Mouse (Mus musculus) MEL (cell line): ENCODE data around the gene Hacd2. TPM values are rescaled to one million over a fixed set of nuclear protein-coding genes. Genes with fewer than 3 reads are reported as not detected.

Experiments
- DNase-seq: peaks from one replicate; pipeline ENCODE4 v3.0.0; 2011; ENCODE audit warnings: low read depth, low spot score
- H3K27ac ChIP-seq: 2 replicates; pipeline ENCODE4 v1.5.1; 2012; ENCODE audit warnings: low read depth, mild to moderate bottlenecking, control low read depth, low read length, moderate library complexity; ENCODE audit not compliant: control insufficient read depth
- H3K27me3 ChIP-seq, 2 experiments: fragments of 150-350 bp in 1 of 2; sonication (generic) in 1 of 2; 2 replicates each; pipeline ENCODE4 v1.6.1; 2012; ENCODE audit warnings: low read length in 2 of 2, mild to moderate bottlenecking in 2 of 2, improper control_type of control experiment in 1 of 2, moderate library complexity in 1 of 2; ENCODE audit not compliant: insufficient read depth in 2 of 2, control insufficient read depth in 1 of 2
- H3K36me3 ChIP-seq, 2 experiments: 2 replicates each; pipeline ENCODE4 v1.6.1; 2012 to 2014; ENCODE audit warnings: low read length in 2 of 2, improper control_type of control experiment in 1 of 2, inconsistent platforms in 1 of 2, mild to moderate bottlenecking in 1 of 2; ENCODE audit not compliant: insufficient read depth in 2 of 2, control insufficient read depth in 1 of 2
- H3K4me1 ChIP-seq, 2 experiments: fragments of 150-350 bp in 1 of 2; sonication (generic) in 1 of 2; 2 replicates each; pipeline ENCODE4 v1.6.1; 2012; ENCODE audit warnings: low read length in 2 of 2, improper control_type of control experiment in 1 of 2, mild to moderate bottlenecking in 1 of 2; ENCODE audit not compliant: insufficient read depth in 2 of 2, control insufficient read depth in 1 of 2
- H3K4me3 ChIP-seq, 2 experiments: fragments of 150-350 bp in 1 of 2; sonication (generic) in 1 of 2; 2 replicates each; pipeline ENCODE4 v1.5.1; 2012; ENCODE audit warnings: low read depth in 2 of 2, low read length in 2 of 2, mild to moderate bottlenecking in 2 of 2, moderate library complexity in 2 of 2, control low read depth in 1 of 2, improper control_type of control experiment in 1 of 2; ENCODE audit not compliant: control insufficient read depth in 1 of 2, insufficient read depth in 1 of 2
- H3K79me2 ChIP-seq: 2 replicates; pipeline ENCODE4 v1.6.1; 2012; ENCODE audit warnings: mild to moderate bottlenecking, low read length, moderate library complexity; ENCODE audit not compliant: control insufficient read depth, poor library complexity, insufficient read depth
- H3K9ac ChIP-seq: 2 replicates; pipeline ENCODE4 v1.6.1; 2012; ENCODE audit warnings: low read depth, mild to moderate bottlenecking, control low read depth, low read length, moderate library complexity; ENCODE audit not compliant: control insufficient read depth, poor library complexity, severe bottlenecking
- H3K9me3 ChIP-seq: fragments of 150-350 bp; sonication (generic); replicated peaks from 2 replicates; pipeline ENCODE4 v1.6.1; 2012; ENCODE audit warnings: mild to moderate bottlenecking, low read length, improper control_type of control experiment, moderate library complexity; ENCODE audit not compliant: insufficient read depth
- BHLHE40 ChIP-seq: IDR thresholded peaks from 2 replicates; pipeline ENCODE4 v1.6.1; 2012; ENCODE audit warnings: low read depth, mild to moderate bottlenecking, inconsistent platforms, low read length, improper control_type of control experiment, borderline replicate concordance
- CHD2 ChIP-seq: IDR thresholded peaks from 2 replicates; pipeline ENCODE4 v1.6.1; 2011; ENCODE audit warnings: low read length, improper control_type of control experiment
- E2F4 ChIP-seq: IDR thresholded peaks from 2 replicates; pipeline ENCODE4 v1.6.1; 2011; ENCODE audit warnings: low read depth, low read length, improper control_type of control experiment, borderline replicate concordance
- ELF1 ChIP-seq: IDR thresholded peaks from 2 replicates; pipeline ENCODE4 v1.6.1; 2014; ENCODE audit warnings: low read depth, mild to moderate bottlenecking, inconsistent platforms, low read length, improper control_type of control experiment, moderate library complexity
- ETS1 ChIP-seq: IDR thresholded peaks from 2 replicates; pipeline ENCODE4 v1.6.1; 2012; ENCODE audit warnings: low read depth, mild to moderate bottlenecking, inconsistent platforms, low read length, improper control_type of control experiment, moderate library complexity
- HCFC1 ChIP-seq: IDR thresholded peaks from 2 replicates; pipeline ENCODE4 v1.6.1; 2012; ENCODE audit warnings: low read depth, mild to moderate bottlenecking, inconsistent platforms, low read length, improper control_type of control experiment, moderate library complexity
- JUND ChIP-seq: IDR thresholded peaks from 2 replicates; pipeline ENCODE4 v1.6.1; 2011; ENCODE audit warnings: low read depth, mild to moderate bottlenecking, improper control_type of control experiment, low read length
- KAT2A ChIP-seq: conservative IDR thresholded peaks from 2 replicates; pipeline ENCODE4 v1.6.1; 2012; ENCODE audit warnings: low read depth, low read length, improper control_type of control experiment, inconsistent platforms
- MAX ChIP-seq: IDR thresholded peaks from 2 replicates; pipeline ENCODE4 v1.6.1; 2011; ENCODE audit warnings: low read length, improper control_type of control experiment
- MEF2A ChIP-seq: IDR thresholded peaks from 2 replicates; pipeline ENCODE4 v1.6.1; 2014; ENCODE audit warnings: low read depth, mild to moderate bottlenecking, inconsistent platforms, low read length, improper control_type of control experiment; ENCODE audit not compliant: poor library complexity, insufficient replicate concordance, severe bottlenecking; ENCODE audit errors: extremely low read depth
- MYB ChIP-seq: IDR thresholded peaks from 2 replicates; pipeline ENCODE4 v1.6.1; 2011; ENCODE audit warnings: mild to moderate bottlenecking, low read depth, low read length, improper control_type of control experiment
- POLR2A ChIP-seq, 2 experiments: IDR thresholded peaks; 2 replicates each; pipeline ENCODE4 v1.6.1; 2011 to 2012; ENCODE audit warnings: low read length in 2 of 2, mild to moderate bottlenecking in 2 of 2, control low read depth in 1 of 2, improper control_type of control experiment in 1 of 2, low read depth in 1 of 2, moderate library complexity in 1 of 2; ENCODE audit not compliant: control insufficient read depth in 1 of 2, insufficient read depth in 1 of 2, poor library complexity in 1 of 2
- POLR2AphosphoS2 ChIP-seq: IDR thresholded peaks from 2 replicates; pipeline ENCODE4 v1.6.1; 2011; ENCODE audit warnings: low read length, improper control_type of control experiment
- POLR2AphosphoS5 ChIP-seq: IDR thresholded peaks from 2 replicates; pipeline ENCODE4 v1.6.1; 2012; ENCODE audit warnings: low read depth, borderline replicate concordance, mild to moderate bottlenecking, inconsistent platforms, low read length, moderate library complexity, mixed read lengths
- RCOR1 ChIP-seq: IDR thresholded peaks from 2 replicates; pipeline ENCODE4 v1.6.1; 2012; ENCODE audit warnings: low read depth, mild to moderate bottlenecking, inconsistent platforms, low read length, improper control_type of control experiment
- SIN3A ChIP-seq: IDR thresholded peaks from 2 replicates; pipeline ENCODE4 v1.6.1; 2012; ENCODE audit warnings: low read length, improper control_type of control experiment, inconsistent platforms
- SMC3 ChIP-seq: IDR thresholded peaks from 2 replicates; pipeline ENCODE4 v1.6.1; 2011; ENCODE audit warnings: low read depth, low read length, improper control_type of control experiment
- TBP ChIP-seq: IDR thresholded peaks from 2 replicates; pipeline ENCODE4 v1.8.0; 2011; ENCODE audit warnings: low read depth, low read length, improper control_type of control experiment
- USF2 ChIP-seq, 2 experiments: IDR thresholded peaks; 2 replicates each; pipeline ENCODE4 v1.6.1; 2011 to 2012; ENCODE audit warnings: improper control_type of control experiment in 2 of 2, low read length in 2 of 2, borderline replicate concordance in 1 of 2, inconsistent platforms in 1 of 2, low read depth in 1 of 2, mild to moderate bottlenecking in 1 of 2; ENCODE audit not compliant: insufficient read depth in 1 of 2
- ZNF384 ChIP-seq: IDR thresholded peaks from 2 replicates; pipeline ENCODE4 v1.6.1; 2012; ENCODE audit warnings: low read depth, mild to moderate bottlenecking, inconsistent platforms, low read length, improper control_type of control experiment
- polyA plus RNA-seq, 2 experiments: library from polyadenylated mRNA; stranded (reverse) in 1 of 2; unstranded in 1 of 2; fragments of >175 nt in 1 of 2; fragments of >200 nt in 1 of 2; gene quantifications; 2 replicates each; pipeline versions ENCODE4 v1.2.1 to v1.2.4; 2012; ENCODE audit warnings: low replicate concordance in 2 of 2, low read depth in 1 of 2; ENCODE audit not compliant: insufficient read length in 2 of 2, insufficient read depth in 1 of 2, missing spikeins in 1 of 2
- total RNA-seq: library from RNA; depleted of rRNA; stranded (reverse); fragments of 300-350 nt; gene quantifications from 2 replicates; pipeline ENCODE4 v1.2.3, GENCODE M21; 2012

The Hacd2 gene
- total and polyA plus RNA-seq, 3 experiments: 16.9 to 40.3 TPM; not detected in 1

DNA sequence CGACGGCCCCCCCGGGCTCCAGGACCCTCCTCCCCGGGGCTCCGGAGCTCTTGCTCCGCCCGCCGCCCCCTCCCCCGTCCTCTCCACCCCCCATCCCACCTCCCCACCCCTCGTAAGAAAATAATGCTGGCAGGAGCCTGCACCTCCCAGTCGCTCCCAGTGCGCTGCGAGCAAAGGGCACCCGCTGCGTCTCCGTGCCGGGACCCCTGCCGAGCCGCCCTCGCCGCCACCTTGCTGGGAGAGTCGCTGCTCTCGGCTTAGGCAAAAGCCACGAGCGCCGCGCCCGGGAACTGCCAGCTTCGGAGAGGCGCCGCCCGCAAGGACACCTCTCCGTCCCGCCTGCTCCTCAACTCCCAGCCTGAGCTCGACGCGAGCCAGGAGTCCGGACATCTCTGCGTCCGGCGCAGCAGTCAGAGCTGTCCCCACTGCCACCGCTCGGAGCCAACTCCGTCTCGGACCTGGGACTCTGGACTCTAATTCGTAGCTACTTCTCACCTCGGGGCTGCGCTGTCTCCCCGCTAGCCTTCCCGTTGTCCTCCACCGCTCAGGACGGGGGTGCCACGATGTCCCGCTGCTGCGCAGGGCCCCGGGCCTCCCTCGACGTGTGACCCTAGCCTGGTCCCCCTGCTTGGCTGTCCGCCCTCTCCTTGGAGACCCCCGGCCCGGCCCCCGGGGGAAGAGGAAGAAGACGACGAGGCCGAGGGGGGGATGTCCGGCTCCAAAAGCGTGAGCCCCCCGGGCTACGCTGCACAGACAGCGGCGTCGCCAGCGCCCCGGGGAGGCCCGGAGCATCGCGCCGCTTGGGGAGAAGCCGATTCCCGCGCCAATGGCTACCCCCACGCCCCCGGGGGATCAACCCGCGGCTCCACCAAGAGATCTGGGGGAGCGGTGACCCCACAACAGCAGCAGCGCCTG, 133.4 kb downstream of the Hacd2 start:
- H3K79me2 ChIP-seq: no peaks in the 10 kb centered on the region
- TF ChIP-seq KAT2A (no peak), RCOR1 (no peak), CHD2 (no peak), POLR2AphosphoS2 (no peak), ETS1 (no peak), BHLHE40 (no peak), JUND (no peak), POLR2A (IDR thresholded peaks at IDR 0.05; ENCODE audit: control insufficient read depth in 1 of 2, insufficient read depth in 1 of 2, low read depth in 1 of 2, low read length in 2 of 2, poor library complexity in 1 of 2) (no peak), USF2 (IDR thresholded peaks at IDR 0.05; ENCODE audit: borderline replicate concordance in 1 of 2, insufficient read depth in 1 of 2, low read depth in 1 of 2, low read length in 2 of 2) (no peak), ELF1 (no peak), MEF2A (no peak), SMC3 (no peak), TBP (no peak), E2F4 (no peak), POLR2AphosphoS5 (no peak), HCFC1 (no peak), SIN3A (no peak)
- H3K27me3 ChIP-seq: no peaks in the 10 kb centered on the region
- no peak overlapping the region for H3K4me3 ChIP-seq
- H3K36me3 ChIP-seq: no peaks in the 10 kb centered on the region
- H3K9me3 ChIP-seq: no peaks in the 10 kb centered on the region
- DNase-seq: no peak
- H3K9ac ChIP-seq: no peak overlapping the region
- no peak overlapping the region for H3K27ac ChIP-seq
- H3K4me1 ChIP-seq: no peaks in the 10 kb centered on the region

DNA sequence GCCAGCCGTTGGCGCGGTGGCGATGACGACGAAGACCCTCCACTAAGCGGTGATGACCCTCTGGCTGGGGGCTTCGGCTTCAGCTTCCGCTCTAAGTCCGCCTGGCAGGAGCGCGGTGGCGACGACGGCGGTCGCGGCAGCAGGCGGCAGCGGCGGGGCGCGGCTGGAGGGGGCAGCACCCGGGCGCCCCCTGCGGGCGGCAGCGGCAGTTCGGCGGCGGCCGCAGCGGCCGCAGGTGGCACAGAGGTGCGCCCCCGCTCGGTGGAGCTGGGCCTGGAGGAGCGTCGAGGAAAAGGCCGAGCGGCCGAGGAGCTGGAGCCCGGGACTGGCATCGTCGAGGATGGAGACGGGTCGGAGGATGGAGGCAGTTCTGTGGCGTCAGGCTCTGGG, 134.1 kb downstream of the Hacd2 start:
- Histone ChIP-seq H3K4me3 (no peak overlapping the region), H3K9ac (no peak overlapping the region)

More for the DNA sequence above, 134.1 kb downstream of the Hacd2 start:
- Histone ChIP-seq H3K27ac (no peak overlapping the region), H3K36me3 (no peaks in the 10 kb centered on the region), H3K27me3 (no peaks in the 10 kb centered on the region), H3K9me3 (no peaks in the 10 kb centered on the region), H3K4me1 (no peaks in the 10 kb centered on the region), H3K79me2 (no peaks in the 10 kb centered on the region)
- DNase-seq: no peak
- TF ChIP-seq ZNF384 (no peak), MYB (no peak), MAX (no peak), POLR2AphosphoS5 (no peak)
